Mouse (Mus musculus) midbrain, embryonic 11.5 days (tissue): ENCODE results near the gene Elp4. TPM values are rescaled to one million over a fixed set of nuclear protein-coding genes. Genes with fewer than 3 reads are reported as not detected.
A peak's percentile ranks its signal among the peaks of the same experiment; 100 is the strongest.

Experiments
- ATAC-seq: fragments of 200-750 bp; cut with Nextera tagmentation; 2 replicates; pipeline ENCODE4 v1.8.0; 2017; ENCODE audit warnings: moderate TSS enrichment, moderate library complexity; ENCODE audit not compliant: low FRiP score
- DNase-seq: peaks from one replicate; pipeline ENCODE4 v3.0.0; 2015; ENCODE audit warnings: low spot score; ENCODE audit errors: missing footprints
- H3K27ac ChIP-seq: fragments of 300-500 bp; sonication (generic); 2 replicates; pipeline ENCODE4 v1.5.1; 2014; ENCODE audit warnings: low read depth, low read length
- H3K27me3 ChIP-seq: fragments of 300-500 bp; sonication (generic); 2 replicates; pipeline ENCODE4 v1.6.1; 2014; ENCODE audit warnings: mild to moderate bottlenecking, low read length, moderate library complexity, mixed read lengths; ENCODE audit not compliant: control insufficient read depth, insufficient read depth
- H3K36me3 ChIP-seq: fragments of 300-500 bp; sonication (generic); 2 replicates; pipeline ENCODE4 v1.6.1; 2014; ENCODE audit warnings: mild to moderate bottlenecking, low read length, moderate library complexity, mixed read lengths; ENCODE audit not compliant: control insufficient read depth, insufficient read depth
- H3K4me1 ChIP-seq: fragments of 300-500 bp; sonication (generic); 2 replicates; pipeline ENCODE4 v1.6.1; 2014; ENCODE audit warnings: low read length; ENCODE audit not compliant: control insufficient read depth, insufficient read depth
- H3K4me2 ChIP-seq: fragments of 300-500 bp; sonication (generic); 2 replicates; pipeline ENCODE4 v1.6.1; 2014; ENCODE audit warnings: mild to moderate bottlenecking, moderate library complexity
- H3K4me3 ChIP-seq: fragments of 300-500 bp; sonication (generic); 2 replicates; pipeline ENCODE4 v1.5.1; 2014; ENCODE audit warnings: low read depth, low read length
- H3K9ac ChIP-seq: fragments of 300-500 bp; sonication (generic); 2 replicates; pipeline ENCODE4 v1.6.1; 2014; ENCODE audit warnings: low read length
- H3K9me3 ChIP-seq: fragments of 300-500 bp; sonication (generic); 2 replicates; pipeline ENCODE4 v1.6.1; 2016; ENCODE audit warnings: low read length; ENCODE audit not compliant: control insufficient read depth
- WGBS: fragments of 180-500 bp; shearing (Covaris S2); extraction: QIAGEN DNeasy Blood & Tissue Kit; methylation state at CpG from one replicate; pipeline ENCODE4 v1.1.7; 2014; 5-methylcytosine and 5-hydroxymethylcytosine counted together
- polyA plus RNA-seq: library from polyadenylated mRNA; unstranded; fragments of >200 nt; fragmentation: Nextera tagmentation; extraction: Ambion mirVana; gene quantifications from 2 replicates; pipeline ENCODE4 v1.2.1, GENCODE M21; 2014

Gene Elp4
- polyA plus RNA-seq, 1 experiment from 2014 or later, result 59.6 TPM

- ATAC-seq (peak; percentile 87), DNase-seq (peak; percentile 90)
Measured at GRCm38 (mm10) chr2:105779320-105779891, 125.0 kb downstream of the Elp4 start.

GRCm38 (mm10) chr2:105771314-105771713 is 133.1 kb downstream of the Elp4 start:
- WGBS, result 92% methylated on average over 3 of the region's 3 CpGs
- no peak overlapping the region for H3K27ac ChIP-seq
- no peaks in the 10 kb centered on the region for H3K36me3 ChIP-seq
- H3K9me3 ChIP-seq, result no peaks in the 10 kb centered on the region
- ATAC-seq (no peak), DNase-seq (no peak)
- H3K4me1 ChIP-seq, result no peaks in the 10 kb centered on the region
- no peak overlapping the region for H3K4me2 ChIP-seq
- peaks cover 35% of the 10 kb centered on the region for H3K27me3 ChIP-seq
- no peak overlapping the region for H3K9ac ChIP-seq
- H3K4me3 ChIP-seq, result no peak overlapping the region

More at GRCm38 (mm10) chr2:105779320-105779891, 125.0 kb downstream of the Elp4 start:
- Histone ChIP-seq H3K27me3 (peaks cover 47% of the 10 kb centered on the region), H3K9ac (no peak overlapping the region), H3K36me3 (no peaks in the 10 kb centered on the region), H3K4me3 (no peak overlapping the region), H3K4me2 (no peak overlapping the region), H3K9me3 (no peaks in the 10 kb centered on the region), H3K4me1 (no peaks in the 10 kb centered on the region), H3K27ac (no peak overlapping the region)
- WGBS, result 16% methylated on average over 6 of the region's 6 CpGs

DNA sequence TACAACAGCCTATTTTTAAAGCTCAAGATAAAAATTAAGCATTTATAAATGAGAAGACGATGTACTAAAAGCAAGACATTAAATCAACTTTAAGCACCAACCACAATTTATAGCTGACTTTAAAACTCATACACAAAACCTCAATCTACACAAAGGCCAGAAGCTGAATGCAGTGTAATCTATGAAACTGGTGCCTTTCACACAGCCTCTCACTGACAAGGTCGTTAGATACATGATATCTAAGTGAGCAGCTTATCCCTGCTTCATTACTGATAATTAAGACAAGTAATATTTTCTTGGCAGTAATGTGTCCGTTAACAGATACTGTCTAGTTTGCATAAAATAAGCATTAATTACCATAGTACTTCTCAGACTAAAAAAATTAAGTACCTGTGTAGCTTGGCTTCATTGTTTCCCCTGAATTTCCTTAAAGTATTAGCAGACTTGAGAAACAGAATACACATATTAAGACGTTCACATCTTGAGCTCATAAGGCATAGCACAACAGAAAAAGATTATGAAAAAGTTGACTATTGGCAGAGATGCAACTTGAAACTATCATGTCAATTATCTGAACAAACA is 134.5 kb downstream of the Elp4 start:
- H3K9ac ChIP-seq, result no peak overlapping the region
- ATAC-seq, result no peak
- no peak overlapping the region for H3K4me2 ChIP-seq

GRCm38 (mm10) chr2:105753512-105753911 is 150.9 kb downstream of the Elp4 start:
- Histone ChIP-seq H3K4me2 (no peak overlapping the region), H3K9ac (no peak overlapping the region), H3K27me3 (no peaks in the 10 kb centered on the region), H3K4me1 (no peaks in the 10 kb centered on the region), H3K4me3 (no peak overlapping the region), H3K36me3 (no peaks in the 10 kb centered on the region), H3K9me3 (no peaks in the 10 kb centered on the region), H3K27ac (no peak overlapping the region)
- DNase-seq (no peak), ATAC-seq (no peak)
- WGBS, result 63% methylated on average over 1 of the region's 1 CpGs

More for the DNA sequence above, 134.5 kb downstream of the Elp4 start:
- Histone ChIP-seq H3K4me1 (no peaks in the 10 kb centered on the region), H3K9me3 (no peaks in the 10 kb centered on the region), H3K4me3 (no peak overlapping the region), H3K27ac (no peak overlapping the region), H3K36me3 (no peaks in the 10 kb centered on the region), H3K27me3 (peaks cover 22% of the 10 kb centered on the region)
- no peak for DNase-seq
- 89% methylated on average over 4 of the region's 4 CpGs for WGBS

DNA sequence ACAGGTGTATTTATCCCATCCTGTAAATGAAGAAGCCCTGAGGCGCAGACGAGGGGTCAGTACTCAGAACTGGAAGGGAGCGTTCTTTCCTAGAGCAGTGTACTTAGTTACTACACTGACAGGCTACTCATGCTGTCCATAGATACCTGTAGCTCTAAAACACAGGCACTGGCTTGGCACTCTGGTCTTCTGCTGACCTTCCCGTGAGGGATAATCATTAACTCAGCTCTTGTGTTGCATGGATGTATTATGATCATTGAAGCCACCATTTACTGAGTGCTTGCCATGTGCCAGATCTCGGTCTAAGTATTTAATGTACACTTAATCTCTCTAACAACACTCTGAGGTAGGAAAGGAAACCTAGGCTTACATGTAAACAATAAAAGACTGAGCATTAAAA is 155.3 kb downstream of the Elp4 start:
- Histone ChIP-seq H3K4me3 (no peak overlapping the region), H3K36me3 (no peaks in the 10 kb centered on the region), H3K4me2 (no peak overlapping the region), H3K9me3 (no peaks in the 10 kb centered on the region), H3K27me3 (no peaks in the 10 kb centered on the region), H3K27ac (no peak overlapping the region), H3K9ac (no peak overlapping the region), H3K4me1 (no peaks in the 10 kb centered on the region)
- no peak for ATAC-seq
- DNase-seq, result no peak
- WGBS, result 94% methylated on average over 5 of the region's 5 CpGs

DNA sequence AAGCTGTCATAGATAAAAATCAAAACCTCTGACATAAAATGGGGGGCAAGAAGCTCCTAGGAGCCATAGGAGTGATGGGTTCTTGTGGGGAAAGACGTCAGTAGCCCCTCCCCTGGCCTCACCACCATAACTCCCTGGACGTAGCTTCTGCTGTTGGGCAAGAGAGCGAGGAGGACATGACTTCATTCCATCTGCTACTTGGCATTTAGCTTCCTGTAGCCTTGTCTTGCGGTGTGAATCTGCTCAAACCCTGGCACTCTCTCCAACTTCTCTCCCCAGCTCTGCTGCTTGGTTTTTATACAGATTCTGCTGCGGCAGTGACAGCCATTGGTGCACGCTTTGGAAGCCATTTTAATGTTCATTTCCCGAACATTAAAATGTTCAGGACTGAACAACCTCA is 157.5 kb downstream of the Elp4 start:
- Histone ChIP-seq H3K9ac (no peak overlapping the region), H3K4me2 (no peak overlapping the region), H3K36me3 (no peaks in the 10 kb centered on the region), H3K4me1 (no peaks in the 10 kb centered on the region), H3K9me3 (no peaks in the 10 kb centered on the region), H3K27me3 (no peaks in the 10 kb centered on the region), H3K27ac (no peak overlapping the region), H3K4me3 (no peak overlapping the region)
- no peak for DNase-seq
- WGBS, result 88% methylated on average over 7 of the region's 7 CpGs
- ATAC-seq, result no peak

DNA sequence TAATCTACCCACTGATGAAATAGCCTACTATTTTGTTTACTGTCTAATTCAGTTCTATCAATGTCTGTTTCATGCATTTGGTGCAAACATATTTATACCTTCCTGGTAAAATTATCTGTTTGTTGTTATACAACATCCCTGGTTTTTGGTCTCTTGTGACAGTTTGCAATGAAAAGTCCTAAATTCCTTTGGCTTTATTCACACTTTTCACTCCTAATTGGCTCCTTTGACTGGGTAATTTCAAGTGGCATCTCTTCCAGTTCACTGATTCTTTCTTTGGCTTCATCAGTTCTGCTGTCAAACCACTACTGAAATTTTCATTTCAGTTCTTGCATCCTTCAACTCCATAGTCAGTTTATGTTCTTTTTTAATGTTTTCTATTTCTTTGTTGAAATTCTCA is 168.2 kb downstream of the Elp4 start:
- ATAC-seq, result no peak
- Histone ChIP-seq H3K4me2 (no peak overlapping the region), H3K4me1 (no peaks in the 10 kb centered on the region), H3K27me3 (no peaks in the 10 kb centered on the region), H3K9ac (no peak overlapping the region), H3K9me3 (no peaks in the 10 kb centered on the region), H3K36me3 (no peaks in the 10 kb centered on the region), H3K4me3 (no peak overlapping the region), H3K27ac (no peak overlapping the region)
- no peak for DNase-seq

- Histone ChIP-seq H3K36me3 (no peaks in the 10 kb centered on the region), H3K4me1 (no peaks in the 10 kb centered on the region), H3K9me3 (no peaks in the 10 kb centered on the region), H3K9ac (no peak overlapping the region), H3K4me2 (no peak overlapping the region), H3K4me3 (no peak overlapping the region), H3K27me3 (no peaks in the 10 kb centered on the region), H3K27ac (no peak overlapping the region)
- ATAC-seq (no peak), DNase-seq (no peak)
- whole genome bisulfite sequencing, result 95% methylated on average over 3 of the region's 3 CpGs
Measured at GRCm38 (mm10) chr2:105730704-105731103, 173.7 kb downstream of the Elp4 start.

DNA sequence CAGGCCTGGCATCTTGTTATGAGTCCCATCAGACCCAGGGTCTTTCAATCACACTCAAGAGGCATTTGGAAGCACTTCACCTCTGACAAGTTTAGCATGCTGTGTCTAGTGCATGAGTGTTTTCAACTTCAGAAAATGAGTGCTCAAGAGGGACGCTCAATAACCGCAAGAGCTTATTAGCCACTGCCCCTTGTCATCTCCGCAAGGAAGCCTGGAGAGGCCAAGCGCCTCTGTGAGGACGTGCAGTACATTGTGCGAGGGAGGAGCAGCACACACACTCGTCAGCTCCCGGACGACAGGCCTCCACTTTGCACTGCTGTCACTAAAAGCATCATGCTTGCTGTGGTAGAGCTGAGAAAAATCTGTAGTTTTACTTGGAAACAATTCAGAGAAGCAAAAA is 177.7 kb downstream of the Elp4 start:
- 72% methylated on average over 9 of the region's 9 CpGs for WGBS
- H3K27me3 ChIP-seq, result peaks cover 11% of the 10 kb centered on the region

More for the DNA sequence above, 177.7 kb downstream of the Elp4 start:
- no peak overlapping the region for H3K4me3 ChIP-seq
- ATAC-seq (no peak), DNase-seq (no peak)
- H3K4me1 ChIP-seq, result no peaks in the 10 kb centered on the region
- H3K36me3 ChIP-seq, result no peaks in the 10 kb centered on the region
- H3K4me2 ChIP-seq, result no peak overlapping the region
- H3K9ac ChIP-seq, result no peak overlapping the region
- H3K27ac ChIP-seq, result no peak overlapping the region
- no peaks in the 10 kb centered on the region for H3K9me3 ChIP-seq
